Mouse (Mus musculus): Measurements from ENCODE around the gene Vmn2r23.
"Not testable (repeated sequence)": the region's sequence is repeated elsewhere in the genome, so short reads cannot be mapped to it uniquely, and the experiment has no call there.

Vmn2r23 gene

DNA sequence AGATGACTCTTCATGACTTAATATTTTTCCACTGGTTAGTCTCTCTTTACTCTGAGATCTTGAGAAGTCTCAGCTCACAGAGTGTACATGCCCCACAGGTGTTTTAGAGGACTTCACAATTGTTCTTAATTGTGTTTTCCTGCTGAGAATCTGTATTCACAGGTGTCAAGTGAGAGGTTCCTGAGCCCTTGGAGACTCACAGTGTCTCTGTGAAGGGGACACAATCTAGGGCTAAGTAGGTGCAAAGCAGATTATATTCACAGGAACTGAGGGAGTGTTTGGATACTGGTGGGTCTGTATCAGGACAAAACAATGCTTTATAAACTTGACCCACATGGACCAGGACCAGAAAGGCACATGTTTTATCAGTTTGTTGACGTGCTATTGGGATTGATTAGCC, at the start of gene Vmn2r23:
Gene Vmn2r23, plus strand, starts transcription at position 301 of the 400 bp plus-strand sequence.
- no peak for DNase-seq (ENCODE audit: low spot score in 2 of 2)

DNA sequence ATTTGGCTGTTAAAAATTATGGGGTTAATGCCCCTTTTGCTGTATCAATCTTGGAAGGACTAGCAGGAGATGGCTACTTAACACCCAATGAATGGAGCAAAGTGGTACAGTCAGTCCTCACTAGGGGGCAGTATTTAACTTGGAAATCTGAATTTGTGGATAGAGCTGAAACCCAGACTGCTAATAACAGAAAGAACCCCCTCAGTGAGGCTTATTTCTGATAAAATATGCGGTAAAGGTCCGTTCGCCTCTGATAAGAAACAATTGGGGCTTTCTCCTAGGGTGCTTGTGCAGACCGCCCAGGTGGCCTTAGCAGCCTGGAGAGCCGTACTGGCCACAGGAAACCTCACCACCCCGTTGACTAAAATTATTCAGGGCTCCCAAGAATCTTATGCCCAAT, 45.4 kb upstream of the Vmn2r23 start:
- no peak for DNase-seq (ENCODE audit: low spot score in 2 of 2)

DNA sequence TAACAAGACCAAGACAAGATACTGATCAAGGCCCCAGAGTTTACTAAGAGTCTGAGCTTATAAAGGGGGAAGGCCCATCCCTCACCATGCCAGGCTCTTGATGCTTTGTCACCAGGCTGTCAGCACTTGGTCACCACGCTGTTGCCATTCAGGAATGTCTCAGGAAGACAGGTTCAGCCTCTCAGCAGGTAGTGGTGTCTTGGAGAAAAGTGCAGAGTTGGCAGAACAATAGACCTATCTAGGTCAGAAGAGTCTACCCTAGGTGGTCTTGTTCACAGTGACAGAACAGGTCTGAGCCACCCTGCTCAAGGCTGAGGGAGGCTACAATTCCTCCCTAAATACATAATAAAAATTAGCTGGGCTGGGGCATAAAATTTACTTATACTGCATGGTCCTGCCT, 5.8 kb upstream of the Vmn2r23 start:
- not testable (repeated sequence) for DNase-seq (ENCODE audit: low spot score in 2 of 2)

DNA sequence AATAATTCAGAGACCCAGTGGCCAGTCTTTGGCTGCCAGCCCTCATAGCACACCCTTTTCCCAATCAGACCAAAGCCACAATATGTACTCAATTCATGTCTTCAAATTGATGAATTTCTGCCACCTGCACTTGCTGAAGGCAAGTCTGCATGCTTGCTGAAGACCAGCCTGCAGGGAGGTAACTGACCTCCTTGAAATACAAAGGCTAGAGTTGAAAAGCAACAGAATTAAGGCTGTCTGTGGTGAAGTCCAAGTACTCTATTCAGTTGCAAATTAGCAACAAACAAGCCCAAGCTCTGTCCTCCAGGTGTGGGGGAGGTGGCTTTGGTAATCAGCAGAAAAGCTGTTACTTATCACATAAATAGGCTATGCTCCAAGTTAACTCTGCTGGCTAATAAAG, 5.3 kb upstream of the Vmn2r23 start:
- DNase-seq (ENCODE audit: low spot score in 2 of 2), result no peak

DNA sequence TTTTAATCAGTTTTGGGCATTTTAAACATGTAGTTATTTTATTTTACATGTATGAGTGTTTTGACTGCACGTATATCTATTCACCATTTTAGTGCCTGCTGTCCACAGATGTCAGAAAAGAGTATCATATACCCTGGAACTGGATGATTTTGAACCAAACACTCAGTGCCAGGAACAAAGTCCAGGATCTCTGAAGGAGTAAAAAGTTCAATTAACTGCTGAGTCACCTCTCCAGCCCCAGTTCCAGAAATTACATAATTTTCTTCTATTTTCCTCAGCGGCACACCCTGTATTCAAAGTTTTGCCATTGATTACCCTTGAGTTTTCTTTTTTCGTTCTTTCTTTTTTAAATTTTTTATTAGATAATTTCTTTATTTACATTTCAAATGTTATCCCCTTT, 67.6 kb downstream of the Vmn2r23 start:
- no peak for DNase-seq (ENCODE audit: low spot score in 2 of 2)

DNA sequence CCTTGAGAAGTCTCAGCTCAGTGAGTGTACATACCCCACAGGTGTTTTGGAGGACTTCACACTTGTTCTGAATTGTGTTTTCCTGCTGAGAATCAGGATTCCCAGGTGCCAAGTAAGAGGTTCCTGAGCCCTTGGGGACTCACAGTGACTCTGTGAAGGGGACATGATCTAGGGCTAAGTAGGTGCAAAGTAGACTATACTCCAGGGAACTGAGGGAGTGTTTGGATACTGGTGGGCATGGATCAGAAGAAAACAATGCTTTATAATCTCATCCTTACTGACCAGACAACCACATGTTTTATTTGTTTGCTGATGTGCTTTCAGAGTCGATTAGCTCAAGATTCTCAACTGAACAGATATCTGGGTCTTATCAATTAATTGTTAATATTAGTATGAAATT, 76.1 kb downstream of the Vmn2r23 start, which contains the start of gene Vmn2r24:
Gene Vmn2r24, plus strand, starts transcription at position 301 of the 400 bp plus-strand sequence.
- DNase-seq (ENCODE audit: low spot score in 2 of 2), result no peak

DNA sequence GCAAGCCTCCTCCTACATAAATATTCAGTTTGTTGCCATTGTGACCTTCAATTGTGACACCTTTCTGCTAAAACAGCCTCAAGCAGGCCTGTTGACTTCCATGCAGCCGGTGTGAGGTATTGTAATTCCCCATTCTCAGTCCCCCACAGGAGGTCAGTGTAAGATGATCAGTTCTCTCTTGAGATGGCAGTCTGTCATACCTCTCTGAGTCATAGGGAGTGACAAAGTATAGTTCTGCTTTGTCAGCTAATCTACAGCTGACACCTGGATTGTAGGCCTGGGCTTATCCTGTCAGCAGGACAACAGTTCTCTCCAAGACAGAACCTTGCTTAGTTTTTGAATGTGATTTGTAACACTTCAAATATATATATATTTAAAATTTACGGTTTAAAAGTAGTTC, 82.4 kb downstream of the Vmn2r23 start:
- DNase-seq (ENCODE audit: low spot score in 2 of 2), result no peak

DNA sequence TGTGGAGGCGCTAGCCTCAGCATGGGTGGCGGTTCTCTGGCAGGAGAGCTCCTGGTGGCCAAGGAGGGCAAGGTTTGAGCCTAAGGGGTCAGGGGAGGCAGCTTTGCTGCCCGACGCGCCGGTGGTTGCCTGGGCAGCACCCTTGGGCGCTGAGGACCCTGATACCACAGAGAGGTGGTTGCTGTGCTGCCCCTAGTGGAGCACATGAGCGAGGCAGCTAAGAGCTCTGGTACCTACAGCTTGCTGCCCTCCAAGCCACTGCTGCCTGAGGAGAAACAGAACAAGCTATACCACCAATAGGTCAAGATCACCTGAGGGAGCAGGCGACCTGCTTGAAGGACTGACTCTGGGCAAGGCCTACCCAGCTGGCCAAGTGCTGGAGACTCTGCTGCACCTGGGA, 91.3 kb downstream of the Vmn2r23 start:
- DNase-seq (ENCODE audit: low spot score in 2 of 2), result no peak
